Mouse (Mus musculus) gastrocnemius, postnatal 36 days (tissue): Measurements from ENCODE around the gene Gramd1c. TPM values are rescaled to one million over a fixed set of nuclear protein-coding genes. Genes with fewer than 3 reads are reported as not detected.
A peak's percentile ranks its signal among the peaks of the same experiment; 100 is the strongest.

Source experiments
- DNase-seq, 2 experiments: peaks; one replicate each; pipeline ENCODE4 v3.0.0; 2022
- intact Hi-C: fragments of 180-260 bp; cut with DNase I; formaldehyde crosslinking; loops from one replicate; pipeline ENCODE4 v1.15.1; 2025
- long read RNA-seq, 2 experiments: library from polyadenylated mRNA; stranded (forward); transcript quantifications; one replicate each; pipeline ENCODE4 v2.0.0; 2021
- total RNA-seq, 2 experiments: library from RNA; stranded (reverse); gene quantifications; 2 replicates each; pipeline ENCODE4 v1.2.3; 2021

The Gramd1c gene
- under 1 TPM; 0.20 to 0.38 TPM for total RNA-seq
- long read RNA-seq, experiment 1: 0 reads
- long read RNA-seq, experiment 2: 0 reads

GRCm38 (mm10) chr16:44063025-44063894 is at the start of gene Gramd1c:
Gene Gramd1c (minus strand): TSS chr16:44063345.
- intact Hi-C loops: loop anchor here (5.0 to 10.0 kb wide), 2 partner anchors 176 to 1878 kb away; partner anchors contain the start of gene Ccdc191
- DNase-seq: peak; percentile 43 to 50

GRCm38 (mm10) chr16:44109002-44109401 is 45.9 kb upstream of the Gramd1c start:
- intact Hi-C loops: no loop called here
- DNase-seq: no peak

- intact Hi-C loops: no loop called here
- DNase-seq: no peak
Observed at GRCm38 (mm10) chr16:44105211-44105610, 42.1 kb upstream of the Gramd1c start.

- intact Hi-C loops: no loop called here
- DNase-seq: no peak
Observed at GRCm38 (mm10) chr16:44103806-44104766, 40.9 kb upstream of the Gramd1c start.

- intact Hi-C loops: no loop called here
- DNase-seq: no peak
Observed at GRCm38 (mm10) chr16:44102925-44103324, 39.8 kb upstream of the Gramd1c start.

- no peak for DNase-seq
- intact Hi-C loops: no loop called here
Observed at GRCm38 (mm10) chr16:44101181-44101710, 38.1 kb upstream of the Gramd1c start.

- intact Hi-C loops: no loop called here
- no peak for DNase-seq
Observed at GRCm38 (mm10) chr16:44099377-44099776, 36.2 kb upstream of the Gramd1c start.

- intact Hi-C loops: no loop called here
- DNase-seq: no peak
Observed at GRCm38 (mm10) chr16:44087650-44088049, 24.5 kb upstream of the Gramd1c start.

GRCm38 (mm10) chr16:44061341-44061740 is 1.8 kb downstream of the Gramd1c start:
- intact Hi-C loops: loop anchor here (5.0 to 10.0 kb wide), 2 partner anchors 174 to 1877 kb away; partner anchors contain the start of gene Ccdc191
- no peak for DNase-seq

- no peak for DNase-seq
- intact Hi-C loops: loop anchor here (5.0 to 10.0 kb wide), 2 partner anchors 173 to 1876 kb away; partner anchors contain the start of gene Ccdc191
Observed at GRCm38 (mm10) chr16:44060604-44061286, 2.4 kb downstream of the Gramd1c start.

GRCm38 (mm10) chr16:44058745-44059144 is 4.4 kb downstream of the Gramd1c start:
- intact Hi-C loops: no loop called here

GRCm38 (mm10) chr16:44055766-44056165 is 7.4 kb downstream of the Gramd1c start:
- intact Hi-C loops: no loop called here
- no peak for DNase-seq

More at GRCm38 (mm10) chr16:44058745-44059144, 4.4 kb downstream of the Gramd1c start:
- DNase-seq: peak in 1 of 2 experiments; percentile 45

- intact Hi-C loops: no loop called here
- DNase-seq: no peak
Observed at GRCm38 (mm10) chr16:44053265-44053664, 9.9 kb downstream of the Gramd1c start.

- DNase-seq: no peak
- intact Hi-C loops: no loop called here
Observed at GRCm38 (mm10) chr16:44052390-44052789, 10.8 kb downstream of the Gramd1c start.

GRCm38 (mm10) chr16:44050139-44050538 is 13.0 kb downstream of the Gramd1c start:
- intact Hi-C loops: no loop called here
- DNase-seq: no peak

- no peak for DNase-seq
- intact Hi-C loops: no loop called here
Observed at GRCm38 (mm10) chr16:44039112-44039511, 24.0 kb downstream of the Gramd1c start.

- intact Hi-C loops: no loop called here
- no peak for DNase-seq
Observed at GRCm38 (mm10) chr16:44035221-44035620, 27.9 kb downstream of the Gramd1c start.

GRCm38 (mm10) chr16:44033365-44033764 is 29.8 kb downstream of the Gramd1c start:
- intact Hi-C loops: no loop called here
- DNase-seq: no peak

GRCm38 (mm10) chr16:44029273-44029672 is 33.9 kb downstream of the Gramd1c start:
- intact Hi-C loops: no loop called here
- no peak for DNase-seq

- no peak for DNase-seq
- intact Hi-C loops: no loop called here
Observed at GRCm38 (mm10) chr16:44026822-44027221, 36.3 kb downstream of the Gramd1c start.
